Mouse (Mus musculus): ENCODE measurements around the gene Ibtk. TPM values are rescaled to one million over a fixed set of nuclear protein-coding genes. Genes with fewer than 3 reads are reported as not detected.
"Not testable (repeated sequence)": the region's sequence is repeated elsewhere in the genome, so short reads cannot be mapped to it uniquely, and the experiment has no call there.

Ibtk gene
- polyA plus RNA-seq (2015; fragmentation: Nextera tagmentation; extraction: Ambion mirVana): 27.8 and 29.4 TPM in 2 replicates

GRCm38 (mm10) chr9:85749142-85749921 lies at the start of gene Ibtk:
Ibtk (minus strand) TSS chr9:85749334.
- Histone ChIP-seq H3K4me3 (replicated peaks) (peak within 1 kb of the TSS; percentile 86), H3K9me3 (no peaks in the 10 kb centered on the region), H3K27me3 (replicated peaks) (no peaks in the 10 kb centered on the region), H3K4me2 (replicated peaks) (peak within 1 kb of the TSS; percentile 75), H3K4me1 (replicated peaks) (peaks cover 5% of the 10 kb centered on the region; the same call in 1 of the 2 replicates), H3K9ac (peak within 1 kb of the TSS; percentile 91), H3K36me3 (no peaks in the 10 kb centered on the region), H3K27ac (peak within 1 kb of the TSS; percentile 98)
- ATAC-seq: peak; percentile 99
- WGBS: 0% methylated on average over 52 of the region's 52 CpGs

DNA sequence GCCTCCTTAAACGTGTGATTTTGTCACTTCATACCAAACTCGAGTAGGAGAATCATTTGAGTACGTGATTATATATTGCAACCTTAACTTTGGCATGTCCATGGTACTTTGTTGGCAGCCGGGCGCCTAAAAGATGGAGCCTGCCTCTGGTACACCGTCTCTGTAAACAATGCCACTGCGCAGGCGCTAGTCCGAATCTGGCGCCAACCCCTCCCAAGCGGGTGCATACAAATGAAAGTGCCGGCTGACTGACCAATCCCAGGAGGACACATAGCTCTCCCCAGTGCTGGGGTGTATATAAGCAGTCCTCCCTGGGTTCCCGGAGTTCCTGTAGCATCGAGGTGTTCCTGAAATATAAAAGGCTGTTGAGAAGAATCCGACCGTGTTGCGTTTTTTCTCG lies 42.4 kb upstream of the Ibtk start:
- H3K36me3 ChIP-seq; H3K9ac ChIP-seq; H3K9me3 ChIP-seq; H3K27me3 ChIP-seq (replicated peaks); H3K27ac ChIP-seq; H3K4me1 ChIP-seq (replicated peaks); H3K4me3 ChIP-seq (replicated peaks); ATAC-seq; H3K4me2 ChIP-seq (replicated peaks): not testable (repeated sequence)
- 93% methylated on average over 18 of the region's 18 CpGs for WGBS

- Histone ChIP-seq H3K4me2 (replicated peaks) (no peak overlapping the region), H3K27ac (no peak overlapping the region), H3K4me1 (replicated peaks) (no peaks in the 10 kb centered on the region), H3K27me3 (replicated peaks) (no peaks in the 10 kb centered on the region), H3K36me3 (no peaks in the 10 kb centered on the region), H3K9me3 (no peaks in the 10 kb centered on the region), H3K4me3 (replicated peaks) (no peak overlapping the region), H3K9ac (no peak overlapping the region)
- 74% methylated on average over 4 of the region's 4 CpGs for WGBS
- no peak for ATAC-seq
Measured at GRCm38 (mm10) chr9:85780249-85780648, 31.1 kb upstream of the Ibtk start.

DNA sequence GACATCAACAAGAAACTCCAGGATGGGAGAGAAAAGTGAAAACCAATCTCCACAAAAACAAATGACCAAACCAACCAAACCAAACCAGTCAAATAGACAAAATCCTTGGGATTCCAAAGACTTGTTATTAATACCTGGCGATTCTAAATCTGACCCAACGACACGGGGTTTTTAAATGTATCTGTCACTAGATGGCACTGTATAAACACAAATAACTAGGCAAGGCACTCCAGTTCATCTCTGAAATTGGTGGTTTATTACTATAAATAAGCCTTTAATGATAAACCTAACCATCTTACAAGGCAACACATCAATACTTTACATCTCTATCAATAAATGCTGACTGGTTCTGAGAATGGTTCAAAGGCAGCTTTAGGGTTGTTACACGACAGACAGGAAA lies 30.3 kb upstream of the Ibtk start:
- no peaks in the 10 kb centered on the region for H3K36me3 ChIP-seq
- no peak for ATAC-seq
- H3K9ac ChIP-seq: no peak overlapping the region
- no peaks in the 10 kb centered on the region for H3K27me3 ChIP-seq (replicated peaks)
- no peak overlapping the region for H3K4me2 ChIP-seq (replicated peaks)
- H3K4me3 ChIP-seq (replicated peaks): no peak overlapping the region
- H3K9me3 ChIP-seq: no peaks in the 10 kb centered on the region
- H3K4me1 ChIP-seq (replicated peaks): no peaks in the 10 kb centered on the region
- no peak overlapping the region for H3K27ac ChIP-seq
- WGBS: 21% methylated on average over 4 of the region's 4 CpGs

- H3K9ac ChIP-seq: no peak overlapping the region
- H3K4me1 ChIP-seq (replicated peaks): no peaks in the 10 kb centered on the region
- H3K27me3 ChIP-seq (replicated peaks): no peaks in the 10 kb centered on the region
- H3K36me3 ChIP-seq: no peaks in the 10 kb centered on the region
- WGBS: 64% methylated on average over 6 of the region's 6 CpGs
- no peak overlapping the region for H3K27ac ChIP-seq
- no peak overlapping the region for H3K4me3 ChIP-seq (replicated peaks)
- H3K9me3 ChIP-seq: no peaks in the 10 kb centered on the region
- ATAC-seq: no peak
- H3K4me2 ChIP-seq (replicated peaks): no peak overlapping the region
Measured at GRCm38 (mm10) chr9:85777544-85777943, 28.4 kb upstream of the Ibtk start.

DNA sequence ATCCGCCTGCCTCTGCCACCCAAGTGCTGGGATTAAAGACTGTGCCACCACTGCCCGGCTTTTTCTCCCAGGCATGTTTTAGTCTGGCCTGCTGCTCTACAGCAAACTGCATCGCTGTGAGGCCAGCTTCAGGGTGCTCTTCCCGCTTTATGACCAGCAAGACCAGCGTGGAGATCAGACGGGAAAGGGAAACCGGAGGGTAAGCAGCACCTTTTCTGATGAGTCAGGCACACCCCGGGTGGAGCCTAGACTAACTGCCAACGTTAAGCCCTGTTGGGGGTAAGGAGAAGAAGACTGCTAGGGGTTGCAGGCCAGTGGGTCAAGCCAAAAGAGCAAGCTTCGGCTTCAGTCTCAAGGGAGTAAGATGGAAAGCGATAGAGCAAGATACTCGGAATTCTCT lies 23.1 kb upstream of the Ibtk start:
- Histone ChIP-seq H3K9me3 (no peaks in the 10 kb centered on the region), H3K4me1 (replicated peaks) (no peaks in the 10 kb centered on the region), H3K27me3 (replicated peaks) (no peaks in the 10 kb centered on the region), H3K9ac (no peak overlapping the region), H3K4me2 (replicated peaks) (no peak overlapping the region), H3K4me3 (replicated peaks) (no peak overlapping the region), H3K27ac (no peak overlapping the region), H3K36me3 (no peaks in the 10 kb centered on the region)
- 0 out of 2 replicates have a peak, but pooled peaks have one; percentile 45 for ATAC-seq
- 66% methylated on average over 12 of the region's 12 CpGs for WGBS

GRCm38 (mm10) chr9:85771454-85771853 lies 22.3 kb upstream of the Ibtk start:
- Histone ChIP-seq H3K4me2 (replicated peaks) (no peak overlapping the region), H3K27ac (no peak overlapping the region), H3K4me3 (replicated peaks) (no peak overlapping the region), H3K4me1 (replicated peaks) (no peaks in the 10 kb centered on the region), H3K36me3 (no peaks in the 10 kb centered on the region), H3K27me3 (replicated peaks) (no peaks in the 10 kb centered on the region), H3K9me3 (no peaks in the 10 kb centered on the region), H3K9ac (no peak overlapping the region)
- ATAC-seq: no peak
- WGBS: 72% methylated on average over 3 of the region's 3 CpGs

DNA sequence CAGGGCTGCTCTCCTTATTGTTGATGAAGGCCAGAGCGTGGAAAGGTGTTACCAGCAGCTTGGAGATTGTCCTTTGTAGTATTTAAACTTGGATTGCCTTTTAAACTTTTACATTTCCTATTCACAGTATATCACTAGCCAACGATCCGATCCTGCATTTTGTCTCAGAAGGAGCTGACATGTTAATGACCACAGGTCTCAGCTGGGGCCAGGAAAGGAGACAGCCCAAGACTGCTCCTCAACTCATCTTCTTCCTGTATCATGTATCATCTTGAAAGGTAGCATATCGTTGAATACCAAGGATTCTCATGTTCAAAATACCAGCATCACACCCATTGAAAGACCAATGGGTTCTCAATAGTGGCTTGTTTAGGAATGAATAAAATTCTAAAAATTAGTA lies 21.2 kb upstream of the Ibtk start:
- Histone ChIP-seq H3K36me3 (no peaks in the 10 kb centered on the region), H3K4me1 (replicated peaks) (no peaks in the 10 kb centered on the region), H3K27me3 (replicated peaks) (no peaks in the 10 kb centered on the region), H3K9ac (no peak overlapping the region), H3K4me3 (replicated peaks) (no peak overlapping the region), H3K27ac (no peak overlapping the region), H3K9me3 (no peaks in the 10 kb centered on the region), H3K4me2 (replicated peaks) (no peak overlapping the region)
- ATAC-seq: no peak
- WGBS: 41% methylated on average over 4 of the region's 4 CpGs

- WGBS: 30% methylated on average over 12 of the region's 12 CpGs
- H3K4me2 ChIP-seq (replicated peaks): no peak overlapping the region
- peak; percentile 77; the same call in 1 of the 2 replicates for ATAC-seq
- no peak overlapping the region for H3K9ac ChIP-seq
- no peak overlapping the region for H3K27ac ChIP-seq
- H3K4me1 ChIP-seq (replicated peaks): no peaks in the 10 kb centered on the region
- H3K36me3 ChIP-seq: no peaks in the 10 kb centered on the region
- no peak overlapping the region for H3K4me3 ChIP-seq (replicated peaks)
- no peaks in the 10 kb centered on the region for H3K9me3 ChIP-seq
- H3K27me3 ChIP-seq (replicated peaks): no peaks in the 10 kb centered on the region
Measured at GRCm38 (mm10) chr9:85769057-85769789, 20.1 kb upstream of the Ibtk start.

DNA sequence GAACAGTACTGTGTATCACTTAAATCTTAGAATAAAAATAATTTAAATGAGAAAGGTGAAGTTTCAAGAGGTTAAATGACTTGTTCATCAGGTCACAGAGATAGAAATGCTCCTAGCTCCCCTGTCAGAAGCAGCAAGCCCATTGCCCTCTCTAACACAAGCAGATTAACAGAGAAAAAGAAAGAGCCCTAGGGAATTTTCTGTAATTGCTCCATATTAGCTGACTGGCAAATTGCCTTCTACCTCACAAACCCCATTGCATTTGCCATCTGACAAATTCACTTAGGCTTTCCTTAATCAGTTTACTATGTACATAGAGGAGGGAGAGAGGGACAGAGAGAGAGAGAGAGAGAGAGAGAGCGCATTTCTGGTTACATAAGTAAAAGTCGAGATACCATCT lies 18.1 kb upstream of the Ibtk start:
- 84% methylated on average over 2 of the region's 2 CpGs for whole genome bisulfite sequencing
- no peaks in the 10 kb centered on the region for H3K27me3 ChIP-seq (replicated peaks)
- no peak for ATAC-seq
- no peaks in the 10 kb centered on the region for H3K9me3 ChIP-seq
- no peak overlapping the region for H3K27ac ChIP-seq
- no peak overlapping the region for H3K4me3 ChIP-seq (replicated peaks)
- H3K36me3 ChIP-seq: no peaks in the 10 kb centered on the region
- H3K9ac ChIP-seq: no peak overlapping the region
- H3K4me2 ChIP-seq (replicated peaks): no peak overlapping the region
- H3K4me1 ChIP-seq (replicated peaks): no peaks in the 10 kb centered on the region

DNA sequence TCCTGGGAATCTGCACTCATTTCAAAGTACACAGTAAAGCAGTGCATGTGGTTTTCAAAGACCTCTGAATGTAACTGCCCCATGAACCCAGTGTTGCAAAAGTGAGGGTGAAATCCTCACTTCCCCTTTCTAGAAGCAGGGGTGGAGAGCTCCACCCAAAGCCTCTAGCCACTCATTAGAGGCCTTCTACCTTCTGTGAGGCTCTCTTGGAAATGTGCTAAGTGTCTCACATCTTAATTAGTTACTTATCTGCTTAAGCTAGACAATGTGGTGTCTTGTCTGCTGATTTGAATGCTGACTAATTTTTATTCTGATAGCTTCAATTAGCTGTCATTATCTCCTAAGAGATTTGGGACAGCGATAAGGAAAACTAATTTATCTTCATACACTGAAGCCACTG lies 13.3 kb upstream of the Ibtk start:
- 89% methylated on average over 1 of the region's 1 CpGs for WGBS
- no peak for ATAC-seq
- Histone ChIP-seq H3K4me1 (replicated peaks) (no peaks in the 10 kb centered on the region), H3K9me3 (no peaks in the 10 kb centered on the region), H3K27me3 (replicated peaks) (no peaks in the 10 kb centered on the region), H3K27ac (no peak overlapping the region), H3K4me3 (replicated peaks) (no peak overlapping the region), H3K9ac (no peak overlapping the region), H3K4me2 (replicated peaks) (no peak overlapping the region), H3K36me3 (no peaks in the 10 kb centered on the region)

DNA sequence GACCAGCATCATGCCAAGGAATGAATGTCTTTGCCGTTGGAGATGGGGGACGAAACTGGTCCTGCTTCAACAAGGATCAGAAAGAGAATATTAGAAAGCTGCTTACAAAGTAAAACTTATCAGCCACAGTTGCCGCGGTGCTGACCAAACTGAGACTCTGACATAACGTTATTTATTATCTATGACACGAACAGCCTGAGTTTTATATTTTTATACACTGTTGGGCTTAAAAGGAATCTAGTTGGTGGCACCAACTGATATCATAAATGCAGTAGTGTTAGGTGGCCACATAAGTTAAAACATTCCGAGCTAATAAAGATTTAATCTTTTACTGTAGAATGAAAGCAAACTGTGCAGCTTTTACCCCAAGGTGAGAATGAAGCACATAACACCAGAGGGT lies 1.7 kb upstream of the Ibtk start:
- H3K9me3 ChIP-seq: no peaks in the 10 kb centered on the region
- no peak for ATAC-seq
- peaks cover 5% of the 10 kb centered on the region; the same call in 1 of the 2 replicates for H3K4me1 ChIP-seq (replicated peaks)
- no peak overlapping the region for H3K4me3 ChIP-seq (replicated peaks)
- no peak overlapping the region for H3K4me2 ChIP-seq (replicated peaks)
- H3K27ac ChIP-seq: no peak overlapping the region
- H3K9ac ChIP-seq: no peak overlapping the region
- H3K36me3 ChIP-seq: no peaks in the 10 kb centered on the region
- no peaks in the 10 kb centered on the region for H3K27me3 ChIP-seq (replicated peaks)
- WGBS: 89% methylated on average over 7 of the region's 7 CpGs
